Mouse (Mus musculus) intestine, postnatal 0 days (tissue): Measurements from ENCODE around the gene Plpp3. TPM values are rescaled to one million over a fixed set of nuclear protein-coding genes. Genes with fewer than 3 reads are reported as not detected.

Experiments
- ATAC-seq: fragments of 200-750 bp; cut with Nextera tagmentation; 2 replicates; pipeline ENCODE4 v1.8.0; 2017; ENCODE audit warnings: mild to moderate bottlenecking, moderate TSS enrichment, moderate library complexity
- H3K27ac ChIP-seq: fragments of 300-500 bp; sonication (generic); 2 replicates; pipeline ENCODE4 v1.5.1; 2014; ENCODE audit warnings: mild to moderate bottlenecking, low read depth, low read length, moderate library complexity
- H3K27me3 ChIP-seq: fragments of 300-500 bp; sonication (generic); replicated peaks from 2 replicates; pipeline ENCODE4 v1.6.1; 2014; ENCODE audit warnings: low read length, mixed read lengths; ENCODE audit not compliant: control insufficient read depth, insufficient read depth
- H3K36me3 ChIP-seq: fragments of 300-500 bp; sonication (generic); 2 replicates; pipeline ENCODE4 v1.6.1; 2014; ENCODE audit warnings: mild to moderate bottlenecking, moderate library complexity; ENCODE audit not compliant: control insufficient read depth, insufficient read depth
- H3K4me1 ChIP-seq: fragments of 300-500 bp; sonication (generic); replicated peaks from 2 replicates; pipeline ENCODE4 v1.6.1; 2014; ENCODE audit warnings: antibody characterized with exemption, low read length, mixed read lengths; ENCODE audit not compliant: control insufficient read depth, insufficient read depth
- H3K4me2 ChIP-seq: fragments of 300-500 bp; sonication (generic); replicated peaks from 2 replicates; pipeline ENCODE4 v1.6.1; 2014; ENCODE audit warnings: low read depth, mild to moderate bottlenecking, moderate library complexity
- H3K4me3 ChIP-seq: fragments of 300-500 bp; sonication (generic); 2 replicates; pipeline ENCODE4 v1.5.1; 2014; ENCODE audit warnings: low read depth, low read length
- H3K9ac ChIP-seq: fragments of 300-500 bp; sonication (generic); 2 replicates; pipeline ENCODE4 v1.6.1; 2014; ENCODE audit warnings: mild to moderate bottlenecking, low read depth, low read length
- H3K9me3 ChIP-seq: fragments of 300-500 bp; sonication (generic); 2 replicates; pipeline ENCODE4 v1.6.1; 2016; ENCODE audit warnings: mixed run types; ENCODE audit not compliant: control insufficient read depth
- CTCF ChIP-seq: sonication (generic); IDR thresholded peaks from 2 replicates; pipeline ENCODE4 v1.5.1; 2016; ENCODE audit warnings: low read depth, mild to moderate bottlenecking, control low read depth, antibody characterized with exemption, moderate library complexity
- WGBS: fragments of 180-500 bp; shearing (Covaris S2); extraction: QIAGEN DNeasy Blood & Tissue Kit; methylation state at CpG from one replicate; pipeline ENCODE4 v1.1.7; 2014; 5-methylcytosine and 5-hydroxymethylcytosine counted together
- polyA plus RNA-seq: library from polyadenylated mRNA; unstranded; fragments of >200 nt; fragmentation: Nextera tagmentation; extraction: Ambion mirVana; gene quantifications from 2 replicates; pipeline ENCODE4 v1.2.1, GENCODE M21; 2015

Plpp3 gene
- polyA plus RNA-seq, 1 experiment from 2014 or later, result 84.1 TPM

DNA sequence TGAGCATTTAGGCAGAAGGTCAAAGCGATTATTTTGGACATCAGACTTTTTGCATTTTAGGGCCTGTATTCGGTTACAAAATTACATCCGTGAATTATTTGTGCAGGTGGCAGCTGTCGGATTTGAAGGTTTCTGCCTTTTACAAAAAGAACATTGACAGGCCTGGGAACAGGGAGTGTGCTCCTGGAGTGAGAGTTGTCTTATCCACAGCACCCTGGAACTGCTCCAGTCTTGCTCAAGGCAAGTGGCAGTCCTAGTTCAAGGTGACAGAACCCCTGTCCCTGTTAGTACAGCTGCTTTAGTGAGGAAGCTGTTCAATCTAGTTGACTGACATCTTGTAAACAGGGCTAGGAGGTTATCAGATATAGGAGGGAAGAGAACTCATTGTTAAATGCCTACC, 27.3 kb downstream of the Plpp3 start:
- H3K9ac ChIP-seq, result no peak overlapping the region
- 84% methylated on average over 4 of the region's 4 CpGs for WGBS

DNA sequence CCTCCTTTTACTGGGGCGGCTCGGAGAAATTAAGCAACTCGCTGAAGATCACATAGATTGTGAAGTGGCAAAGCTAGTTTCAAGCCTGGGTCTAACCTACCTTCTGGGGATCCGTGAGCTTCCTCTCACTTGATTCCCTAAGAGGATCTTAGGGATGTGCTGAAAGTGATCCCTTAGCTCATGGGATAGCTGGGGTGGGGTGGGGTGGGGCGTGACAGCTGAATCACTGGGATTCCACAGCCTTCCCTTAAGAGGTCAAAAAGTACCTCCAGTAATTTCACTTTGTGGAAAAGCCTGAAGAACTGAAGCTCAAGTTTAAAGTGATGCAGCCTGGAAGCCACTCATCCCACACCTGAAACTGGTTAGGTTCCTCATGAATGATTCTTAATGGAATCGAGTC, 27.8 kb downstream of the Plpp3 start:
- ATAC-seq, result no peak
- TF ChIP-seq CTCF, result no peak
- H3K9me3 ChIP-seq, result no peaks in the 10 kb centered on the region

More for the DNA sequence above, 27.3 kb downstream of the Plpp3 start:
- peaks cover 11% of the 10 kb centered on the region; the same call in 1 of the 2 replicates for H3K4me1 ChIP-seq
- no peak for ATAC-seq
- no peak overlapping the region for H3K4me2 ChIP-seq
- H3K27me3 ChIP-seq, result no peaks in the 10 kb centered on the region
- no peak for TF ChIP-seq CTCF
- H3K36me3 ChIP-seq, result 0 out of 2 replicates have a peak, but pooled peaks cover 4% of the 10 kb centered on the region
- no peak overlapping the region for H3K27ac ChIP-seq
- H3K4me3 ChIP-seq, result no peak overlapping the region
- H3K9me3 ChIP-seq, result no peaks in the 10 kb centered on the region

DNA sequence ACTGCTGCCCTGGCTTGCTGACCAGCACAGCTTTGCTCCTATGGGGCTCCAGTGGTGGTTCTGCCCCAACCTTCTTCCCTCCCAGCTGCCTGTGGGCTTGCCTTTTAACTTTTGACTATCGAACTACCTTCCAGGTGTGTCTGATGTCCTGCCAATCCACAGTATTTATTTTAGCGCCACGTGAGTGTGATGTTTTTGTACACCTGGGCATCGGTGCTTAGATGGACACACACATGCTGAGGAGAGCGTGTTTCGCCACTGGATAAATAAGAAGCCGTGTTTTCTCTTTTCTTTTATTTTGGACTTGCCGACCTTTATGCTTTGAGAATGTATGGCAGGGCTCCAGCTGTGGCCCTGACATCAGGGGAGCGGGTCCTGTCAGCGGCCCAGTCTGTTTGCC, 29.5 kb downstream of the Plpp3 start:
- WGBS, result 89% methylated on average over 10 of the region's 10 CpGs

More for the DNA sequence above, 27.8 kb downstream of the Plpp3 start:
- H3K36me3 ChIP-seq, result 0 out of 2 replicates have a peak, but pooled peaks cover 4% of the 10 kb centered on the region
- H3K9ac ChIP-seq, result no peak overlapping the region
- H3K4me1 ChIP-seq, result peaks cover 11% of the 10 kb centered on the region; the same call in 1 of the 2 replicates
- H3K27me3 ChIP-seq, result no peaks in the 10 kb centered on the region
- no peak overlapping the region for H3K4me3 ChIP-seq
- H3K4me2 ChIP-seq, result no peak overlapping the region
- WGBS, result 75% methylated on average over 6 of the region's 6 CpGs
- H3K27ac ChIP-seq, result no peak overlapping the region

GRCm38 (mm10) chr4:105187873-105188272, 30.7 kb downstream of the Plpp3 start:
- no peak overlapping the region for H3K9ac ChIP-seq
- 0 out of 2 replicates have a peak, but pooled peaks cover 2% of the 10 kb centered on the region for H3K36me3 ChIP-seq
- 61% methylated on average over 7 of the region's 7 CpGs for WGBS
- no peak overlapping the region for H3K4me3 ChIP-seq
- peaks cover 15% of the 10 kb centered on the region; the same call in 1 of the 2 replicates for H3K4me1 ChIP-seq
- no peak for ATAC-seq
- H3K27ac ChIP-seq, result no peak overlapping the region
- no peak overlapping the region for H3K4me2 ChIP-seq
- no peak for TF ChIP-seq CTCF
- H3K27me3 ChIP-seq, result no peaks in the 10 kb centered on the region
- H3K9me3 ChIP-seq, result no peaks in the 10 kb centered on the region

More for the DNA sequence above, 29.5 kb downstream of the Plpp3 start:
- TF ChIP-seq CTCF, result no peak
- Histone ChIP-seq H3K4me3 (no peak overlapping the region), H3K9ac (no peak overlapping the region), H3K4me1 (peaks cover 15% of the 10 kb centered on the region; the same call in 1 of the 2 replicates), H3K4me2 (no peak overlapping the region), H3K9me3 (no peaks in the 10 kb centered on the region), H3K36me3 (0 out of 2 replicates have a peak, but pooled peaks cover 4% of the 10 kb centered on the region), H3K27me3 (no peaks in the 10 kb centered on the region), H3K27ac (no peak overlapping the region)
- ATAC-seq, result no peak

- H3K4me3 ChIP-seq, result no peak overlapping the region
- TF ChIP-seq CTCF, result no peak
- H3K27me3 ChIP-seq, result no peaks in the 10 kb centered on the region
- ATAC-seq, result peak; percentile 61; the same call in 1 of the 2 replicates
- no peaks in the 10 kb centered on the region for H3K9me3 ChIP-seq
- H3K9ac ChIP-seq, result no peak overlapping the region
- 23% methylated on average over 7 of the region's 7 CpGs for WGBS
- peak overlapping the region; percentile 52 for H3K27ac ChIP-seq
- peaks cover 15% of the 10 kb centered on the region; the same call in 1 of the 2 replicates for H3K4me1 ChIP-seq
- H3K4me2 ChIP-seq, result peak overlapping the region; percentile 14; the same call in 1 of the 2 replicates
- H3K36me3 ChIP-seq, result no peaks in the 10 kb centered on the region
Observed at GRCm38 (mm10) chr4:105188801-105189200, 31.7 kb downstream of the Plpp3 start.

GRCm38 (mm10) chr4:105190826-105191225, 33.7 kb downstream of the Plpp3 start:
- H3K27me3 ChIP-seq, result no peaks in the 10 kb centered on the region
- ATAC-seq, result peak; percentile 80
- H3K4me2 ChIP-seq, result no peak overlapping the region; the same call in 1 of the 2 replicates
- no peak overlapping the region for H3K9ac ChIP-seq
- TF ChIP-seq CTCF, result no peak
- no peak overlapping the region for H3K4me3 ChIP-seq
- peaks cover 17% of the 10 kb centered on the region for H3K4me1 ChIP-seq
- H3K36me3 ChIP-seq, result peaks cover 14% of the 10 kb centered on the region
- H3K27ac ChIP-seq, result no peak overlapping the region; the same call in 1 of the 2 replicates
- H3K9me3 ChIP-seq, result no peaks in the 10 kb centered on the region
- WGBS, result 39% methylated on average over 4 of the region's 4 CpGs
